Mouse (Mus musculus): ENCODE measurements around the gene Tom1l1. TPM values are rescaled to one million over a fixed set of nuclear protein-coding genes. Genes with fewer than 3 reads are reported as not detected.

Tom1l1 gene
- total and polyA plus RNA-seq, 3 experiments = 0.25 to 4.2 TPM; not detected in 1

DNA sequence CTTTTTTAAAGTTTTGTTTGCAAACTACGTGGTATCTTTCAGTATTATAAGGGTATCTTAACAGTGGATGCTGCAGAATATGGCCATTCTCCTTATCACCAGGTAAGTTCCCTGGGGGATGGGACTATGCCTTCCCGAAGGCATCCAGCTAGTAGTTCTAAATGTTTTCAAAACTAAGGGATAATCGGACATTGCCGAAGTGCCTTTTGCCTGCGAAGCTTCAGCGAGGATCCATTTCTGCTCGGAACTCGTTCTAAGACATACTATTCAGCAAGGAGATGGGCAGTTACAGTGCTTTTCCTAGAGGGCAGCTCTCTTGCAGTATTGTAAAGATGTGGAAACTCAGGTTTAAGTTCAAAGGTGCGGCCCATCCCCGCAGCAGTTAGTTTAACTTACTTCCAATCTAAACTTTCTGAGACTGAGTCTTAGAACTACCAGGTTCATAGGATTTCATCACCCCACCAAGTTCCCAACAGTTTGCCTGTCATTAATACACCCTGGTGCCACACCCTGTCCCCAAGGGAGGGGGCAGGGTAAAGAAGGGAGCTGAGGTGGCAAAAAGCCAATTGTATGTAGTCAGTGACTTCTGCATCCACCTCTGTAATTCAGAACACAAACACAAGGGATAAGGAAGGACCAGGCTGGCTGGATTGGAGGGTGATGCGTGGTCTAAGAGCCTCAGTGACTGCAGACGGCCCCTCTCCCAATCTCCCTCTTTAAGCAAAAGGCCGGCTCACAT lies 1.7 kb downstream of the Tom1l1 start:
- no peaks in the 10 kb centered on the region for H3K36me3 ChIP-seq (replicated peaks in 1 of 2; ENCODE audit: control insufficient read depth in 1 of 2, insufficient read depth in 1 of 2, low read length in 1 of 2)
- no peak overlapping the region for H3K9ac ChIP-seq (ENCODE audit: insufficient read depth, low read depth)
- no peaks in the 10 kb centered on the region for H3K79me2 ChIP-seq (replicated peaks; ENCODE audit: control insufficient read depth, extremely low read depth, insufficient read depth, poor library complexity, severe bottlenecking)
- in situ Hi-C loops (cut with MboI; ENCODE audit: low pct_ligation_motif_present, low pct_unique_long_range_greater_than_20kb, low sequenced_read_pairs) = no loop called here
- peaks cover 8% of the 10 kb centered on the region for H3K9me3 ChIP-seq (replicated peaks; ENCODE audit: low read length)
- no peak overlapping the region for H3K4me2 ChIP-seq (ENCODE audit: insufficient read depth, low read depth, poor library complexity, severe bottlenecking)
- H3K4me3 ChIP-seq (replicated peaks in 1 of 3; ENCODE audit: low read depth in 2 of 3, low read length in 2 of 3, poor library complexity in 1 of 3) = no peak overlapping the region
- TF ChIP-seq MAZ (IDR thresholded peaks at IDR 0.05; ENCODE audit: low read depth, low read length) = no peak
- no peak for TF ChIP-seq ZNF384 (IDR thresholded peaks at IDR 0.05; ENCODE audit: low read depth, low read length)
- TF ChIP-seq USF2 (conservative IDR thresholded peaks at IDR 0.05; ENCODE audit: low read depth, low read length) = no peak
- TF ChIP-seq HCFC1 (IDR thresholded peaks at IDR 0.05; ENCODE audit: low read depth, low read length) = no peak
- no peak for TF ChIP-seq NRF1 (IDR thresholded peaks at IDR 0.05; ENCODE audit: low read depth, low read length)
- TF ChIP-seq IRF4 (IDR thresholded peaks at IDR 0.05; ENCODE audit: low read depth, low read length) = no peak
- TF ChIP-seq ZC3H11A (IDR thresholded peaks at IDR 0.05; ENCODE audit: low read depth, low read length) = no peak
- TF ChIP-seq MEF2A (IDR thresholded peaks at IDR 0.05; ENCODE audit: borderline replicate concordance, low read depth, low read length) = no peak
- TF ChIP-seq ZMIZ1 (IDR thresholded peaks at IDR 0.05; ENCODE audit: low read depth, low read length) = no peak
- no peak for TF ChIP-seq GABPA (IDR thresholded peaks at IDR 0.05; ENCODE audit: insufficient replicate concordance, low read depth, low read length)
- dilution Hi-C loops (cut with MboI; ENCODE audit: extremely low pct_ligation_motif_present, extremely low pct_unique_long_range_greater_than_20kb, low sequenced_read_pairs) = no loop called here
- peaks cover 5% of the 10 kb centered on the region for H3K27me3 ChIP-seq (replicated peaks)
- H3K27ac ChIP-seq (ENCODE audit: insufficient read depth, low read depth) = no peak overlapping the region
- DNase-seq (ENCODE audit: extremely low read depth) = no peak
- peaks cover 0 to 3% of the 10 kb centered on the region in 2 experiments; a peak in 1 of 4 replicates for H3K4me1 ChIP-seq (ENCODE audit: control insufficient read depth in 1 of 2, insufficient read depth in 2 of 2)

DNA sequence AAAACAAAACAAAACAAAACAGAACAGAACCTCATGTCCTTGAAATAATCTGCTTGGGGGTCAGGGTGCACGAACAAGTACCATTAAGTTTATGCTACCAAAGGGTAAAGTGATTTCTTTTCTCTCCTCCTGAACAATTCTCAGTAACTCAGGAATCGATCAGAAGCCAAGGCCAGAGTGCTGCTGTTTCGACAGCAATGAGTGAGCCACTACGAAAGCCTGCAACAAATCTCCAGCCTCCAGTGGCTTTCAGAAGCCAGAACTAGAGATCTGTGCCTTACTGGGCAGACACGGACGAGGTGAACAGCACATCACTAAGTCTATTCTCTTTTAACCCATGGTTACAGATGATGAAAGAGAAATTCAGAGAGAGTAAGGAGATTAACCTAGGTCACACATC lies 3.0 kb downstream of the Tom1l1 start:
- H3K4me3 ChIP-seq (replicated peaks in 1 of 3; ENCODE audit: low read depth in 2 of 3, low read length in 2 of 3, poor library complexity in 1 of 3) = no peak overlapping the region
- peaks cover 13% of the 10 kb centered on the region for H3K27me3 ChIP-seq (replicated peaks)
- no peak for DNase-seq (ENCODE audit: extremely low read depth)
- no peak overlapping the region for H3K27ac ChIP-seq (ENCODE audit: insufficient read depth, low read depth)
- H3K9ac ChIP-seq (ENCODE audit: insufficient read depth, low read depth) = no peak overlapping the region
- H3K4me2 ChIP-seq (ENCODE audit: insufficient read depth, low read depth, poor library complexity, severe bottlenecking) = no peak overlapping the region
- in situ Hi-C loops (cut with MboI; ENCODE audit: low pct_ligation_motif_present, low pct_unique_long_range_greater_than_20kb, low sequenced_read_pairs) (no loop called here), dilution Hi-C loops (cut with MboI; ENCODE audit: extremely low pct_ligation_motif_present, extremely low pct_unique_long_range_greater_than_20kb, low sequenced_read_pairs) (no loop called here)
- no peaks in the 10 kb centered on the region for H3K79me2 ChIP-seq (replicated peaks; ENCODE audit: control insufficient read depth, extremely low read depth, insufficient read depth, poor library complexity, severe bottlenecking)
- H3K36me3 ChIP-seq (replicated peaks in 1 of 2; ENCODE audit: control insufficient read depth in 1 of 2, insufficient read depth in 1 of 2, low read length in 1 of 2) = no peaks in the 10 kb centered on the region
- H3K9me3 ChIP-seq (replicated peaks; ENCODE audit: low read length) = peaks cover 8% of the 10 kb centered on the region
- TF ChIP-seq MAX (IDR thresholded peaks at IDR 0.05; ENCODE audit: low read length) (no peak), JUND (conservative IDR thresholded peaks at IDR 0.05; ENCODE audit: low read depth, low read length) (no peak), ZC3H11A (IDR thresholded peaks at IDR 0.05; ENCODE audit: low read depth, low read length) (no peak), USF2 (conservative IDR thresholded peaks at IDR 0.05; ENCODE audit: low read depth, low read length) (no peak), MAZ (IDR thresholded peaks at IDR 0.05; ENCODE audit: low read depth, low read length) (no peak), ZMIZ1 (IDR thresholded peaks at IDR 0.05; ENCODE audit: low read depth, low read length) (no peak), BHLHE40 (IDR thresholded peaks at IDR 0.05; ENCODE audit: low read depth, low read length) (no peak), UBTF (IDR thresholded peaks at IDR 0.05; ENCODE audit: low read depth, low read length) (no peak), POLR2AphosphoS2 (IDR thresholded peaks at IDR 0.05; ENCODE audit: low read depth, low read length) (no peak), ZNF384 (IDR thresholded peaks at IDR 0.05; ENCODE audit: low read depth, low read length) (no peak), ZKSCAN1 (IDR thresholded peaks at IDR 0.05; ENCODE audit: borderline replicate concordance, low read depth, low read length) (no peak), PAX5 (IDR thresholded peaks at IDR 0.05; ENCODE audit: low read length) (no peak), EP300 (IDR thresholded peaks at IDR 0.05; ENCODE audit: low read length) (no peak), RCOR1 (conservative IDR thresholded peaks at IDR 0.05; ENCODE audit: low read depth, low read length) (no peak), GABPA (IDR thresholded peaks at IDR 0.05; ENCODE audit: insufficient replicate concordance, low read depth, low read length) (no peak)
- H3K4me1 ChIP-seq (ENCODE audit: control insufficient read depth in 1 of 2, insufficient read depth in 2 of 2) = peaks cover 0 to 3% of the 10 kb centered on the region in 2 experiments; a peak in 1 of 4 replicates

All from CH12.LX (cell line).